In genomic region chr9:50775662-50776126, GRCm38 (mm10) we compare ENCODE assay signal across 8 mouse cellular contexts. TPM values are rescaled to one million over a fixed set of nuclear protein-coding genes. Genes with fewer than 3 reads are reported as not detected.
DNase-seq lines count a peak whose midpoint lies in the region; ATAC-seq and TF ChIP-seq lines count a peak whose summit lies in the region.

No protein-coding gene starts in this region.

- H3K9me3 ChIP-seq in heart, embryonic 15.5 days (replicated peaks): no peaks in the 10 kb centered on the region
- H3K9me3 ChIP-seq in liver, embryonic 14.5 days (ENCODE audit: control insufficient read depth, low read length): no peaks in the 10 kb centered on the region
- H3K9me3 ChIP-seq in stomach, embryonic 16.5 days (replicated peaks; ENCODE audit: control insufficient read depth, low read length): no peaks in the 10 kb centered on the region

- peak overlapping the region; percentile 72 for H3K4me3 ChIP-seq in heart, embryonic 15.5 days
- peak overlapping the region; percentile 69 to 90 for H3K4me3 ChIP-seq in liver, embryonic 14.5 days (ENCODE audit: insufficient read depth in 1 of 2, low read depth in 2 of 2, low read length in 2 of 2)
- H3K4me3 ChIP-seq in stomach, embryonic 16.5 days (replicated peaks; ENCODE audit: low read length): peak overlapping the region; percentile 95

- peak; percentile 8; the same call in 1 of the 2 replicates for TF ChIP-seq CTCF in liver, embryonic 14.5 days (IDR thresholded peaks at IDR 0.05; ENCODE audit: low read depth)

- no peak for TF ChIP-seq EP300 in liver, embryonic 14.5 days (IDR thresholded peaks at IDR 0.05; ENCODE audit: low read depth)

- peak; percentile 49 for DNase-seq in embryo, embryonic 10 days (ENCODE audit: low spot score)
- no peak for DNase-seq in embryo, embryonic 11 days
- DNase-seq in thymus, postnatal 0 days (ENCODE audit: low spot score): peak; percentile 28
- no peak for DNase-seq in thymus, postnatal 36 days
- peak in 1 of 3 experiments; percentile 17 for DNase-seq in liver, embryonic 14.5 days (ENCODE audit: low read depth in 3 of 3, low spot score in 3 of 3)
- DNase-seq in cerebellum, adult 8-10 months: no peak

- no peaks in the 10 kb centered on the region for H3K27me3 ChIP-seq in heart, embryonic 15.5 days
- no peaks in the 10 kb centered on the region for H3K27me3 ChIP-seq in liver, embryonic 14.5 days (ENCODE audit: control insufficient read depth, insufficient read depth, low read length)
- H3K27me3 ChIP-seq in stomach, embryonic 16.5 days (ENCODE audit: control insufficient read depth, insufficient read depth, low read length): no peaks in the 10 kb centered on the region

- peak overlapping the region; percentile 79 for H3K4me2 ChIP-seq in heart, embryonic 15.5 days
- H3K4me2 ChIP-seq in liver, embryonic 14.5 days (ENCODE audit: low read depth): peak overlapping the region; percentile 92
- H3K4me2 ChIP-seq in stomach, embryonic 16.5 days (ENCODE audit: low read depth, low read length): peak overlapping the region; percentile 65

- WGBS in heart, embryonic 15.5 days: under 1% methylated on average over 23 of the region's 30 CpGs
- under 1% methylated on average over 29 of the region's 30 CpGs for WGBS in liver, embryonic 14.5 days (ENCODE audit: insufficient replicate concordance)
- under 1% methylated on average over 26 of the region's 30 CpGs for WGBS in stomach, embryonic 16.5 days

- H3K27ac ChIP-seq in heart, embryonic 15.5 days: peak overlapping the region; percentile 58
- peak overlapping the region; percentile 26 for H3K27ac ChIP-seq in liver, embryonic 14.5 days
- peak overlapping the region; percentile 93 for H3K27ac ChIP-seq in stomach, embryonic 16.5 days (ENCODE audit: low read length)

- peak overlapping the region; percentile 92 for H3K9ac ChIP-seq in heart, embryonic 15.5 days
- peak overlapping the region; percentile 84 for H3K9ac ChIP-seq in liver, embryonic 14.5 days (replicated peaks)
- peak overlapping the region; percentile 98 for H3K9ac ChIP-seq in stomach, embryonic 16.5 days (ENCODE audit: low read length)

- peak; percentile 39; the same call in 1 of the 2 replicates for ATAC-seq in heart, embryonic 15.5 days (replicated peaks; ENCODE audit: insufficient number of reproducible peaks, insufficient read depth, low FRiP score, low read depth)
- ATAC-seq in liver, embryonic 14.5 days (ENCODE audit: insufficient read depth): peak; percentile 40
- peak; percentile 44; the same call in 1 of the 2 replicates for ATAC-seq in stomach, embryonic 16.5 days (ENCODE audit: insufficient read depth, low FRiP score)

- H3K36me3 ChIP-seq in heart, embryonic 15.5 days: peaks cover 25% of the 10 kb centered on the region
- H3K36me3 ChIP-seq in liver, embryonic 14.5 days (replicated peaks; ENCODE audit: control insufficient read depth, insufficient read depth, low read depth): peaks cover 13% of the 10 kb centered on the region
- peaks cover 3% of the 10 kb centered on the region; the same call in 1 of the 2 replicates for H3K36me3 ChIP-seq in stomach, embryonic 16.5 days (ENCODE audit: control insufficient read depth, insufficient read depth, low read length)

- peaks cover 17% of the 10 kb centered on the region for H3K4me1 ChIP-seq in heart, embryonic 15.5 days (replicated peaks)
- peaks cover 5 to 22% of the 10 kb centered on the region in 2 experiments; a peak in 3 of 4 replicates for H3K4me1 ChIP-seq in liver, embryonic 14.5 days (replicated peaks; ENCODE audit: control insufficient read depth in 2 of 2, insufficient read depth in 2 of 2, low read length in 1 of 2)
- H3K4me1 ChIP-seq in stomach, embryonic 16.5 days (ENCODE audit: control insufficient read depth, insufficient read depth, low read length): peaks cover 12% of the 10 kb centered on the region

RNA-seq across cellular contexts. Expression of gene 1110032A03Rik, which starts 0.4 kb away (rescaled TPM):
- 33.2 and 39.6 TPM in 2 replicates for polyA plus RNA-seq in thymus, postnatal 0 days (2015; fragmentation: Nextera tagmentation; extraction: Ambion mirVana)
- polyA plus RNA-seq in heart, embryonic 15.5 days (2015; fragmentation: Nextera tagmentation; extraction: Ambion mirVana): 24.4 and 25.1 TPM in 2 replicates
- 11.4 and 11.5 TPM in 2 replicates for polyA plus RNA-seq in liver, embryonic 14.5 days (2012; rRNA removed)
- polyA plus RNA-seq in liver, embryonic 14.5 days (2014; fragmentation: Nextera tagmentation; extraction: Ambion mirVana): 15.8 and 16.9 TPM in 2 replicates
- polyA plus RNA-seq in stomach, embryonic 16.5 days (2015; fragmentation: Nextera tagmentation; extraction: Ambion mirVana): 28.5 and 31.1 TPM in 2 replicates

RNA-seq across cellular contexts. Expression of gene Alg9, which starts 0.9 kb away (rescaled TPM):
- polyA plus RNA-seq in thymus, postnatal 0 days (2015; fragmentation: Nextera tagmentation; extraction: Ambion mirVana): 17.2 and 19.1 TPM in 2 replicates
- 20.7 and 29.7 TPM in 2 replicates for polyA plus RNA-seq in heart, embryonic 15.5 days (2015; fragmentation: Nextera tagmentation; extraction: Ambion mirVana)
- polyA plus RNA-seq in liver, embryonic 14.5 days (2012; rRNA removed): 10.1 and 10.8 TPM in 2 replicates
- polyA plus RNA-seq in liver, embryonic 14.5 days (2014; fragmentation: Nextera tagmentation; extraction: Ambion mirVana): 12.7 and 13.5 TPM in 2 replicates
- 36.7 and 40.5 TPM in 2 replicates for polyA plus RNA-seq in stomach, embryonic 16.5 days (2015; fragmentation: Nextera tagmentation; extraction: Ambion mirVana)

RNA-seq across cellular contexts. Expression of gene Fdxacb1, which starts 7.7 kb away (rescaled TPM):
- polyA plus RNA-seq in thymus, postnatal 0 days (2015; fragmentation: Nextera tagmentation; extraction: Ambion mirVana): 8.4 and 9.1 TPM in 2 replicates
- 7.6 and 10.2 TPM in 2 replicates for polyA plus RNA-seq in heart, embryonic 15.5 days (2015; fragmentation: Nextera tagmentation; extraction: Ambion mirVana)
- polyA plus RNA-seq in liver, embryonic 14.5 days (2012; rRNA removed): 4.0 and 5.2 TPM in 2 replicates
- 9.4 and 12.8 TPM in 2 replicates for polyA plus RNA-seq in liver, embryonic 14.5 days (2014; fragmentation: Nextera tagmentation; extraction: Ambion mirVana)
- polyA plus RNA-seq in stomach, embryonic 16.5 days (2015; fragmentation: Nextera tagmentation; extraction: Ambion mirVana): 11.1 and 11.7 TPM in 2 replicates

RNA-seq across cellular contexts. Expression of gene Hspb2, which starts 23.5 kb away (rescaled TPM):
- polyA plus RNA-seq in thymus, postnatal 0 days (2015; fragmentation: Nextera tagmentation; extraction: Ambion mirVana): 2.0 and 2.7 TPM in 2 replicates
- 236 and 268 TPM in 2 replicates for polyA plus RNA-seq in heart, embryonic 15.5 days (2015; fragmentation: Nextera tagmentation; extraction: Ambion mirVana)
- polyA plus RNA-seq in liver, embryonic 14.5 days (2012; rRNA removed): 0.20 and 0.35 TPM in 2 replicates
- not detected in 2 replicates for polyA plus RNA-seq in liver, embryonic 14.5 days (2014; fragmentation: Nextera tagmentation; extraction: Ambion mirVana)
- polyA plus RNA-seq in stomach, embryonic 16.5 days (2015; fragmentation: Nextera tagmentation; extraction: Ambion mirVana): 9.0 and 27.1 TPM in 2 replicates

RNA-seq across cellular contexts. Expression of gene Cryab, which starts 24.6 kb away (rescaled TPM):
- 17.2 and 17.5 TPM in 2 replicates for polyA plus RNA-seq in thymus, postnatal 0 days (2015; fragmentation: Nextera tagmentation; extraction: Ambion mirVana)
- 978 and 1,330 TPM in 2 replicates for polyA plus RNA-seq in heart, embryonic 15.5 days (2015; fragmentation: Nextera tagmentation; extraction: Ambion mirVana)
- 1.7 and 2.7 TPM in 2 replicates for polyA plus RNA-seq in liver, embryonic 14.5 days (2012; rRNA removed)
- polyA plus RNA-seq in liver, embryonic 14.5 days (2014; fragmentation: Nextera tagmentation; extraction: Ambion mirVana): 4.5 and 4.7 TPM in 2 replicates
- 104 and 143 TPM in 2 replicates for polyA plus RNA-seq in stomach, embryonic 16.5 days (2015; fragmentation: Nextera tagmentation; extraction: Ambion mirVana)

Comparison
In these comparisons a context has a peak if more than half of its experiments do, and no peak if none do; other contexts are left out.
1. DNase-seq: peak in embryo, embryonic 10 days (single experiment) and thymus, postnatal 0 days (single experiment); none in embryo, embryonic 11 days (single experiment), thymus, postnatal 36 days (0 of 2) and cerebellum, adult 8-10 months (single experiment).
2. H3K27ac ChIP-seq: peak in every context shown above with its lines; median percentile 93 in stomach, embryonic 16.5 days; 58 in heart, embryonic 15.5 days; 26 in liver, embryonic 14.5 days.
3. Peak in every context shown above with its lines, with median percentiles within 50 percentile points of each other: ATAC-seq, H3K4me2 ChIP-seq, H3K4me3 ChIP-seq and H3K9ac ChIP-seq.